Mouse (Mus musculus) liver, embryonic 14.5 days (tissue): ENCODE results near the gene Nwd2.

ENCODE experiments used
- CTCF ChIP-seq: IDR thresholded peaks from 2 replicates; pipeline ENCODE4 v1.5.1; 2016; ENCODE audit warnings: antibody characterized with exemption, low read depth, control low read depth
- EP300 ChIP-seq: IDR thresholded peaks from 2 replicates; pipeline ENCODE4 v1.6.1; 2016; ENCODE audit warnings: antibody characterized with exemption, low read depth

- TF ChIP-seq CTCF (no peak), EP300 (no peak)
Observed at GRCm38 (mm10) chr5:63675934-63676333, 27.0 kb downstream of the Nwd2 start.
